Mouse (Mus musculus) CD4-positive helper T cell, adult 2 months (primary cell): ENCODE data around the gene Kifc3.
"Not testable (repeated sequence)": the region's sequence is repeated elsewhere in the genome, so short reads cannot be mapped to it uniquely, and the experiment has no call there.

Source experiments
- DNase-seq: peaks from one replicate; pipeline ENCODE4 v3.0.0-alpha.2; 2012; ENCODE audit warnings: low read depth, missing footprints, low spot score

The Kifc3 gene

GRCm38 (mm10) chr8:95202649-95203275 lies at the start of gene Kifc3:
Gene Kifc3, minus strand, starts transcription at chr8:95202812.
- no peak for DNase-seq

GRCm38 (mm10) chr8:95252056-95252455 lies 49.4 kb upstream of the Kifc3 start:
- DNase-seq, result no peak

GRCm38 (mm10) chr8:95249847-95250246 lies 47.2 kb upstream of the Kifc3 start:
- DNase-seq, result peak; percentile 54

- peak; percentile 70 for DNase-seq
These were observed 44.7 kb upstream of the Kifc3 start for GRCm38 (mm10) chr8:95247277-95247676.

- peak; percentile 90 for DNase-seq
These were observed 42.6 kb upstream of the Kifc3 start for GRCm38 (mm10) chr8:95245180-95245579.

- DNase-seq, result no peak
These were observed 41.2 kb upstream of the Kifc3 start for GRCm38 (mm10) chr8:95243853-95244252.

GRCm38 (mm10) chr8:95242826-95243571 lies 40.4 kb upstream of the Kifc3 start:
- no peak for DNase-seq

GRCm38 (mm10) chr8:95242099-95242825 lies 39.6 kb upstream of the Kifc3 start:
- DNase-seq, result no peak

- peak; percentile 59 for DNase-seq
These were observed 33.1 kb upstream of the Kifc3 start for GRCm38 (mm10) chr8:95235683-95236082.

- DNase-seq, result not testable (repeated sequence)
These were observed 27.5 kb upstream of the Kifc3 start for GRCm38 (mm10) chr8:95230086-95230485.

- DNase-seq, result no peak
These were observed 24.5 kb upstream of the Kifc3 start for GRCm38 (mm10) chr8:95227151-95227468.

GRCm38 (mm10) chr8:95226251-95227150 lies 23.9 kb upstream of the Kifc3 start:
- DNase-seq, result no peak

- no peak for DNase-seq
These were observed 21.4 kb upstream of the Kifc3 start for GRCm38 (mm10) chr8:95223969-95224368.

- no peak for DNase-seq
These were observed 18.4 kb upstream of the Kifc3 start for GRCm38 (mm10) chr8:95221045-95221444.

- DNase-seq, result no peak
These were observed 18.0 kb upstream of the Kifc3 start for GRCm38 (mm10) chr8:95220571-95220998.

- DNase-seq, result no peak
These were observed 17.0 kb upstream of the Kifc3 start for GRCm38 (mm10) chr8:95219623-95220022.

GRCm38 (mm10) chr8:95215709-95216360 lies 13.2 kb upstream of the Kifc3 start:
- DNase-seq, result no peak

- DNase-seq, result no peak
These were observed 7.3 kb upstream of the Kifc3 start for GRCm38 (mm10) chr8:95209924-95210323.

GRCm38 (mm10) chr8:95205946-95206345 lies 3.3 kb upstream of the Kifc3 start:
- no peak for DNase-seq

GRCm38 (mm10) chr8:95204039-95204380 lies 1.4 kb upstream of the Kifc3 start:
- DNase-seq, result peak; percentile 44
